Comparison of ENCODE assay signal across 13 mouse cellular contexts in the genomic region with DNA sequence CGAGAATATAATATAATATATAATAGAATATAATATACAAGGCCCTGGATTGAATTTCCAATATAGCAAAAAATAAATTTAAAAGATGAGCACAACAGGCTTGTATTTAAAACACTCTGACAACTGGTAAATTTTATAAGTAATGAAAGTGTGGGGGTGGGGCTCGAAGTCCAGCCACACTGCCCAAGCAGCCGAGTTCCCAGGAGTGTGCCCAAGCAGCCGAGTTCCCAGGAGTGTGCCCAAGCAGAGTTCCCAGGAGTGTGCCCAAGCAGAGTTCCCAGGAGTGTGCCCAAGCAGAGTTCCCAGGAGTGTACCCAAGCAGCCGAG. TPM values are rescaled to one million over a fixed set of nuclear protein-coding genes. Genes with fewer than 3 reads are reported as not detected.
DNase-seq lines count a peak whose midpoint lies in the region; ATAC-seq and TF ChIP-seq lines count a peak whose summit lies in the region.
"Had no signal": no experiment of that assay in that cellular context is flagged by ENCODE, and none has a peak within 500 bp of the region (broad histone marks: within the 10 kb centered on the region; RNA-seq: fewer than 3 reads in every experiment).

No protein-coding gene starts in this region.

- H3K9me3 ChIP-seq in forebrain, embryonic 10.5 days: no peaks in the 10 kb centered on the region
- H3K9me3 ChIP-seq in forebrain, postnatal 0 days (ENCODE audit: low read length): no peaks in the 10 kb centered on the region
- no peaks in the 10 kb centered on the region for H3K9me3 ChIP-seq in hindbrain, embryonic 16.5 days (ENCODE audit: control insufficient read depth, low read length)
- no peaks in the 10 kb centered on the region for H3K9me3 ChIP-seq in hindbrain, embryonic 14.5 days (ENCODE audit: control insufficient read depth, low read length)
- no peaks in the 10 kb centered on the region for H3K9me3 ChIP-seq in lung, postnatal 0 days (ENCODE audit: low read length)
- H3K9me3 ChIP-seq in stomach, embryonic 15.5 days: no peaks in the 10 kb centered on the region
- H3K9me3 ChIP-seq: liver, embryonic 13.5 days had no signal

- peaks cover 54% of the 10 kb centered on the region for H3K4me1 ChIP-seq in forebrain, embryonic 10.5 days
- peaks cover 15% of the 10 kb centered on the region for H3K4me1 ChIP-seq in forebrain, postnatal 0 days (ENCODE audit: insufficient read depth)
- H3K4me1 ChIP-seq in hindbrain, embryonic 16.5 days (ENCODE audit: control insufficient read depth, insufficient read depth, low read depth, low read length): peaks cover 21% of the 10 kb centered on the region
- peaks cover 16% of the 10 kb centered on the region for H3K4me1 ChIP-seq in hindbrain, embryonic 14.5 days (replicated peaks; ENCODE audit: control insufficient read depth, insufficient read depth, low read length)
- peaks cover 24% of the 10 kb centered on the region for H3K4me1 ChIP-seq in lung, postnatal 0 days (ENCODE audit: insufficient read depth, low read depth, low read length)
- peaks cover 47% of the 10 kb centered on the region for H3K4me1 ChIP-seq in stomach, embryonic 15.5 days

- H3K4me3 ChIP-seq in forebrain, embryonic 10.5 days: no peak overlapping the region
- no peak overlapping the region for H3K4me3 ChIP-seq in forebrain, postnatal 0 days (ENCODE audit: low read depth, low read length)
- no peak overlapping the region for H3K4me3 ChIP-seq in hindbrain, embryonic 16.5 days (ENCODE audit: low read length)
- H3K4me3 ChIP-seq in hindbrain, embryonic 14.5 days (replicated peaks; ENCODE audit: low read length): no peak overlapping the region
- no peak overlapping the region for H3K4me3 ChIP-seq in lung, postnatal 0 days (ENCODE audit: low read depth, low read length)
- H3K4me3 ChIP-seq in stomach, embryonic 15.5 days (replicated peaks): no peak overlapping the region
- H3K4me3 ChIP-seq: liver, embryonic 13.5 days had no signal

- 0 out of 2 replicates have a peak overlapping the region, but pooled peaks have one; percentile 36 for H3K27ac ChIP-seq in forebrain, embryonic 10.5 days
- H3K27ac ChIP-seq in forebrain, postnatal 0 days (ENCODE audit: low read depth, low read length): no peak overlapping the region
- peak overlapping the region; percentile 7; the same call in 1 of the 2 replicates for H3K27ac ChIP-seq in hindbrain, embryonic 16.5 days (ENCODE audit: low read depth, low read length)
- H3K27ac ChIP-seq in hindbrain, embryonic 14.5 days: no peak overlapping the region
- H3K27ac ChIP-seq in lung, postnatal 0 days (ENCODE audit: low read length): peak overlapping the region; percentile 85; the same call in 1 of the 2 replicates
- 0 out of 2 replicates have a peak overlapping the region, but pooled peaks have one; percentile 69 for H3K27ac ChIP-seq in stomach, embryonic 15.5 days

- DNase-seq in forebrain, embryonic 10.5 days (ENCODE audit: extremely low spot score, low spot score): no peak
- no peak for DNase-seq in forebrain, postnatal 0 days
- DNase-seq in hindbrain, embryonic 14.5 days (ENCODE audit: low spot score): no peak
- no peak for DNase-seq in lung, postnatal 0 days (ENCODE audit: low spot score)
- DNase-seq in lung, adult 18-20 months: no peak
- DNase-seq: adrenal gland, adult 8-10 months; cerebellum, postnatal 36 days; liver, embryonic 13.5 days; thymus, postnatal 36 days had no signal

- TF ChIP-seq EP300 in lung, postnatal 0 days (IDR thresholded peaks at IDR 0.05): no peak

- no peaks in the 10 kb centered on the region for H3K36me3 ChIP-seq in forebrain, embryonic 10.5 days (replicated peaks)
- H3K36me3 ChIP-seq in forebrain, postnatal 0 days (ENCODE audit: insufficient read depth): no peaks in the 10 kb centered on the region
- H3K36me3 ChIP-seq in hindbrain, embryonic 16.5 days (ENCODE audit: control insufficient read depth, insufficient read depth, low read length): no peaks in the 10 kb centered on the region
- H3K36me3 ChIP-seq in hindbrain, embryonic 14.5 days (replicated peaks; ENCODE audit: control insufficient read depth, insufficient read depth): no peaks in the 10 kb centered on the region
- H3K36me3 ChIP-seq in lung, postnatal 0 days (ENCODE audit: insufficient read depth, low read length): 0 out of 2 replicates have a peak, but pooled peaks cover 8% of the 10 kb centered on the region
- H3K36me3 ChIP-seq in stomach, embryonic 15.5 days: no peaks in the 10 kb centered on the region

- TF ChIP-seq CTCF in forebrain, postnatal 0 days (IDR thresholded peaks at IDR 0.05; ENCODE audit: low read depth): no peak
- no peak for TF ChIP-seq CTCF in lung, postnatal 0 days (IDR thresholded peaks at IDR 0.05)

- WGBS in forebrain, embryonic 10.5 days: 75% methylated on average over 5 of the region's 5 CpGs
- WGBS in forebrain, postnatal 0 days: 66% methylated on average over 5 of the region's 5 CpGs
- 63% methylated on average over 5 of the region's 5 CpGs for WGBS in hindbrain, embryonic 16.5 days
- WGBS in hindbrain, embryonic 14.5 days: 76% methylated on average over 5 of the region's 5 CpGs
- 53% methylated on average over 5 of the region's 5 CpGs for WGBS in lung, postnatal 0 days
- 73% methylated on average over 5 of the region's 5 CpGs for WGBS in stomach, embryonic 15.5 days

- no peak overlapping the region for H3K9ac ChIP-seq in forebrain, postnatal 0 days
- no peak overlapping the region for H3K9ac ChIP-seq in hindbrain, embryonic 16.5 days (ENCODE audit: low read depth, low read length)
- H3K9ac ChIP-seq in hindbrain, embryonic 14.5 days: no peak overlapping the region
- no peak overlapping the region for H3K9ac ChIP-seq in lung, postnatal 0 days (replicated peaks; ENCODE audit: low read depth)
- no peak overlapping the region for H3K9ac ChIP-seq in stomach, embryonic 15.5 days

- no peak overlapping the region for H3K4me2 ChIP-seq in forebrain, postnatal 0 days (ENCODE audit: low read depth)
- no peak overlapping the region for H3K4me2 ChIP-seq in hindbrain, embryonic 16.5 days (ENCODE audit: low read length)
- no peak overlapping the region for H3K4me2 ChIP-seq in hindbrain, embryonic 14.5 days (replicated peaks)
- H3K4me2 ChIP-seq in lung, postnatal 0 days (replicated peaks; ENCODE audit: low read depth, low read length): no peak overlapping the region
- no peak overlapping the region for H3K4me2 ChIP-seq in stomach, embryonic 15.5 days
- H3K4me2 ChIP-seq: liver, embryonic 13.5 days had no signal

- H3K27me3 ChIP-seq in forebrain, embryonic 10.5 days (ENCODE audit: poor library complexity, severe bottlenecking): peaks cover 19% of the 10 kb centered on the region
- no peaks in the 10 kb centered on the region for H3K27me3 ChIP-seq in forebrain, postnatal 0 days (ENCODE audit: insufficient read depth, low read length)
- no peaks in the 10 kb centered on the region for H3K27me3 ChIP-seq in hindbrain, embryonic 16.5 days (replicated peaks; ENCODE audit: control insufficient read depth, insufficient read depth, low read length)
- no peaks in the 10 kb centered on the region for H3K27me3 ChIP-seq in hindbrain, embryonic 14.5 days (ENCODE audit: control insufficient read depth, insufficient read depth, low read length)
- no peaks in the 10 kb centered on the region for H3K27me3 ChIP-seq in lung, postnatal 0 days (replicated peaks; ENCODE audit: insufficient read depth, low read length)
- no peaks in the 10 kb centered on the region for H3K27me3 ChIP-seq in stomach, embryonic 15.5 days (replicated peaks)
- H3K27me3 ChIP-seq: liver, embryonic 13.5 days had no signal

- ATAC-seq in forebrain, postnatal 0 days: no peak
- ATAC-seq in hindbrain, embryonic 16.5 days: no peak
- no peak for ATAC-seq in hindbrain, embryonic 14.5 days (ENCODE audit: low FRiP score)
- ATAC-seq in lung, postnatal 0 days: no peak
- no peak for ATAC-seq in stomach, embryonic 15.5 days (ENCODE audit: insufficient read depth, low FRiP score, low read depth)
- ATAC-seq in frontal cortex, adult (ENCODE audit: low TSS enrichment): no peak
- ATAC-seq: intestine, postnatal 0 days had no signal

RNA-seq across cellular contexts. Expression of a gene that starts 50.6 kb away (rescaled TPM):
- 63.4 and 64.6 TPM in 2 replicates for polyA plus RNA-seq in forebrain, embryonic 10.5 days (2016; fragmentation: Nextera tagmentation; extraction: Ambion mirVana)
- total RNA-seq in forebrain, postnatal 0 days (2014; rRNA removed): 79.8 and 98.1 TPM in 2 replicates
- 62.7 and 68.8 TPM in 2 replicates for polyA plus RNA-seq in forebrain, postnatal 0 days (2015; fragmentation: Nextera tagmentation; extraction: Ambion mirVana)
- 83.2 and 93.9 TPM in 2 replicates for polyA plus RNA-seq in hindbrain, embryonic 16.5 days (2015; fragmentation: Nextera tagmentation; extraction: Ambion mirVana)
- 73.5 and 76.7 TPM in 2 replicates for polyA plus RNA-seq in hindbrain, embryonic 14.5 days (2014; fragmentation: Nextera tagmentation; extraction: Ambion mirVana)
- polyA plus RNA-seq in lung, postnatal 0 days (2015; fragmentation: Nextera tagmentation; extraction: Ambion mirVana): 64.6 TPM in 2 replicates
- 63.6 and 68.9 TPM in 2 replicates for polyA plus RNA-seq in stomach, embryonic 15.5 days (2015; fragmentation: Nextera tagmentation; extraction: Ambion mirVana)

RNA-seq across cellular contexts. Expression of a gene that starts 53.3 kb away (rescaled TPM):
- 36.9 and 40.6 TPM in 2 replicates for polyA plus RNA-seq in forebrain, embryonic 10.5 days (2016; fragmentation: Nextera tagmentation; extraction: Ambion mirVana)
- total RNA-seq in forebrain, postnatal 0 days (2014; rRNA removed): 8.5 and 13.3 TPM in 2 replicates
- 9.0 and 10.3 TPM in 2 replicates for polyA plus RNA-seq in forebrain, postnatal 0 days (2015; fragmentation: Nextera tagmentation; extraction: Ambion mirVana)
- polyA plus RNA-seq in hindbrain, embryonic 16.5 days (2015; fragmentation: Nextera tagmentation; extraction: Ambion mirVana): 18.1 and 20.1 TPM in 2 replicates
- 11.3 and 13.1 TPM in 2 replicates for polyA plus RNA-seq in hindbrain, embryonic 14.5 days (2014; fragmentation: Nextera tagmentation; extraction: Ambion mirVana)
- polyA plus RNA-seq in lung, postnatal 0 days (2015; fragmentation: Nextera tagmentation; extraction: Ambion mirVana): 33.9 and 35.1 TPM in 2 replicates
- polyA plus RNA-seq in stomach, embryonic 15.5 days (2015; fragmentation: Nextera tagmentation; extraction: Ambion mirVana): 25.3 and 27.7 TPM in 2 replicates

RNA-seq across cellular contexts. Expression of a gene that starts 55.8 kb away (rescaled TPM):
- polyA plus RNA-seq in forebrain, embryonic 10.5 days (2016; fragmentation: Nextera tagmentation; extraction: Ambion mirVana): 1.5 and 2.0 TPM in 2 replicates
- total RNA-seq in forebrain, postnatal 0 days (2014; rRNA removed): 2.2 and 2.6 TPM in 2 replicates
- polyA plus RNA-seq in forebrain, postnatal 0 days (2015; fragmentation: Nextera tagmentation; extraction: Ambion mirVana): 2.0 and 2.9 TPM in 2 replicates
- polyA plus RNA-seq in hindbrain, embryonic 16.5 days (2015; fragmentation: Nextera tagmentation; extraction: Ambion mirVana): 2.2 and 2.6 TPM in 2 replicates
- polyA plus RNA-seq in hindbrain, embryonic 14.5 days (2014; fragmentation: Nextera tagmentation; extraction: Ambion mirVana): 1.5 and 2.5 TPM in 2 replicates
- polyA plus RNA-seq in lung, postnatal 0 days (2015; fragmentation: Nextera tagmentation; extraction: Ambion mirVana): 8.4 and 10.2 TPM in 2 replicates
- 5.5 TPM in 2 replicates for polyA plus RNA-seq in stomach, embryonic 15.5 days (2015; fragmentation: Nextera tagmentation; extraction: Ambion mirVana)

Comparison
In these comparisons a context has a peak if more than half of its experiments do, and no peak if none do; other contexts are left out.
1. H3K27ac ChIP-seq: peak in forebrain, embryonic 10.5 days (single experiment), hindbrain, embryonic 16.5 days (single experiment), lung, postnatal 0 days (single experiment) and stomach, embryonic 15.5 days (single experiment); none in forebrain, postnatal 0 days (single experiment) and hindbrain, embryonic 14.5 days (single experiment).